Mouse (Mus musculus) kidney, adult 2 months (tissue): ENCODE measurements at regions not wholly inside any gene's neighbourhood (a gene's known extent, or its start where the extent isn't known, plus 50 kb on each side); places are given as distances from the start of the nearest gene placed in this dataset.

Experiments
- CTCF ChIP-seq: fragments of 200-500 bp; conservative IDR thresholded peaks from 2 replicates; pipeline ENCODE4 v1.5.1; 2011; ENCODE audit warnings: low read depth, mild to moderate bottlenecking, control low read depth, low read length, moderate library complexity, mixed read lengths; ENCODE audit not compliant: insufficient read depth, insufficient read length
- POLR2A ChIP-seq: fragments of 200-500 bp; IDR thresholded peaks from one replicate; pipeline ENCODE4 v1.6.1; 2011; ENCODE audit warnings: low read depth, low read length, control low read depth

GRCm38 (mm10) chr14:61687346-61688012 is 80.2 kb downstream of the Kcnrg start:
- TF ChIP-seq POLR2A: no peak
- no peak for TF ChIP-seq CTCF
